Mouse (Mus musculus) liver, embryonic 14.5 days (tissue): ENCODE results near the gene Sfrp4.

Experiments
- CTCF ChIP-seq: IDR thresholded peaks from 2 replicates; pipeline ENCODE4 v1.5.1; 2016; ENCODE audit warnings: antibody characterized with exemption, low read depth, control low read depth
- EP300 ChIP-seq: IDR thresholded peaks from 2 replicates; pipeline ENCODE4 v1.6.1; 2016; ENCODE audit warnings: antibody characterized with exemption, low read depth

GRCm38 (mm10) chr13:19618081-19618480 is 4.8 kb upstream of the Sfrp4 start:
- TF ChIP-seq EP300 (no peak), CTCF (no peak)
